Comparison of ENCODE assay signal across 1 mouse cellular context in the genomic region with DNA sequence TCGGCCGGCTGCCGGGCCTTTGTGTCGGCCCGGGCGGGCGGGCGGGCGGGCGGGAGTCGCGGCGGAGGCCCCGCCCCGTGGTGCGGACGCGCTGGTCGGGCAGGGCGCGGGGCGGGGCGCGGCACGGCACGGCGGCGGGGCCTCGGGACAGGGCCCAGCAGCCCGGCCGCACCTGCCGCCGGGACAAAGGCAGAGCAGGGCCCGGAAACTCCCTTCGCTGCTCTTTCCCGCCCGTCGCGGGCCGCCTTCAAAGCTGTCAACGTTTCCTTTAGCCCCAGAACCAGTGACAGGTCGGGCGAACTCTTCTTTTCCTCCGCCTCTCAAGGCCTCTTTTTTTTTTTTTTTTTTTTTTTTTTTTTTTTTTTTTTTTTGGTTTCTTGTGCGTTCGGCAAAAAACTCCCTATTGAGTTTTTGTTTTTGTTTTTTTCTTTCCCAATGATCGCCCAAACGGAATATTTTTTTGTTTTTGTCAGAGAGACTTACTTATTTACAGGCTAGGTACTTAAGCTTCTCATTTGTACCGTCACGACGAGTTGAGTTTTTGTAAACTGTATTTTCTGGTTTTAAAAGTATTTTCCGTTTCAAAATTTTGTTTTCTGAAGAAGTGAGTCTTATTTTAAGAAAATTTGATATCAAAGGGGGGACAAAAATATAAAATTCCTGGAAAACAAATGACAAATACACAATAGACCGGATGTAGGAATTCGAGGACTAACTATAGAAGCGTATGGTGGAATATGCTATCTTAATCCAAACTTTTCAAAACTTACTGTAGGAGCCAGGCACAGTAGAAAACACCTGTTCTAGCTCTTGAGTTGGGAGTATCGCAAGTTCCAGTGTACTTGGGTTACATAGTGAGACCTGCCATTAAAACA.
TF ChIP-seq lines count a peak whose summit lies in the region.

No protein-coding gene starts in this region.

TF ChIP-seq in MEL, 35 proteins besides CTCF, POLR2A, EP300 and RAD21:
- peak; percentile 92 for TF ChIP-seq ZNF384 (IDR thresholded peaks at IDR 0.05; ENCODE audit: low read depth, low read length)
- peak; percentile 75 for TF ChIP-seq SIN3A (IDR thresholded peaks at IDR 0.05; ENCODE audit: low read length)
- peak; percentile 59 for TF ChIP-seq TBP (IDR thresholded peaks at IDR 0.05; ENCODE audit: low read depth, low read length)
- TF ChIP-seq TCF12 (IDR thresholded peaks at IDR 0.05; ENCODE audit: low read depth, low read length) = no peak
- no peak for TF ChIP-seq ETS1 (IDR thresholded peaks at IDR 0.05; ENCODE audit: low read depth, low read length)
- TF ChIP-seq MAX (IDR thresholded peaks at IDR 0.05; ENCODE audit: low read length) = 0 out of 2 replicates have a peak, but pooled peaks have one; percentile 14
